Mouse (Mus musculus): ENCODE results near the gene 3110082I17Rik. TPM values are rescaled to one million over a fixed set of nuclear protein-coding genes. Genes with fewer than 3 reads are reported as not detected.

The 3110082I17Rik gene
- polyA plus RNA-seq, 1 experiment = 7.1 TPM

DNA sequence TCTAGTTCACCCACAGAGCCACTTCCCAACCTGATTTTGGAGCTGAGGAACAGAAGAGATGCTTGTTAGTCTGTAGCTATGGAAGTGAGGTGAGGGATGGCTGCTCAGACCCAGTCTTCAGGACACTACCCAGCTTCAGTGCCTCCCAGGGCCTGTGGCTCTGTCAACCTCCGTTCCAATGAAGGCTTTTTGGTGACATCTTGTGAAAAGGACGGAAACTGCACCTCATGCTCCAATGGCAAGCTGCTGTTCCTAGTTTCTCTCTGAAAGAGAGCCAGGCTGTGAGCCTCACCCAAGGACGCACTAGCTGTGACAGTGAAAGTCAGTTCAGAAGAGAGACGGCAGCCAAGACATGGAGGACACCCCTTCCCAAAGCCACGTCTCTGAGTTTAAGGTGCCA, 7.7 kb upstream of the 3110082I17Rik start:
- H3K27ac ChIP-seq (ENCODE audit: insufficient read depth, low read length) = no peak overlapping the region
- WGBS = 16% methylated on average over 5 of the region's 5 CpGs
- DNase-seq = peak; percentile 36 to 60
- H3K27me3 ChIP-seq (ENCODE audit: control insufficient read depth, insufficient read depth, low read length) = no peaks in the 10 kb centered on the region
- H3K4me1 ChIP-seq (ENCODE audit: control insufficient read depth, insufficient read depth, low read length) = no peaks in the 10 kb centered on the region
- TF ChIP-seq CTCF (IDR thresholded peaks at IDR 0.05; ENCODE audit: borderline replicate concordance, insufficient read depth, low read depth, low read length) (peak; percentile 64), POLR2A (IDR thresholded peaks at IDR 0.05; ENCODE audit: borderline replicate concordance, insufficient read depth, low read length) (no peak)
- H3K4me3 ChIP-seq (replicated peaks; ENCODE audit: insufficient read depth, low read depth, low read length) = no peak overlapping the region

DNA sequence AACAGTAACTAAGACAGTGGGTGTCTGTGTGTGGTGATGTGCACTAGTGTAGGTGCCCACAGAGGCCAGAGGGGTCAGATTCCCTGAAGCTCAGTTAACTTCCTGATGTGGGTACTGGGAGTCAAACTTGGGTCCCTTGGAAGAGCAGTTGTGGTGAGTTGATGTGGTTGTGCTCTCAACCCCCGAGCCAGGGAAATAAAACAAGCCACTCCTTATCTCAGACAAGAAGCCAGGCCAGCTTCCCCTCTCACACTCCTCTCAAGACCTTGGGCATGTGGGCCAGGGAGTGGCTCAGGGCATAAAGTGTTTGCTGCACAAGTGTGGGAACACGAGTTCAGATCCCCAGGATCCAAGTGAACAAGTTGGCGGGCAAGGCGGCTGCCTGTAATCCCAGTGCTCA, 6.5 kb upstream of the 3110082I17Rik start:
- Histone ChIP-seq H3K27ac (ENCODE audit: insufficient read depth, low read length) (no peak overlapping the region), H3K4me3 (replicated peaks; ENCODE audit: insufficient read depth, low read depth, low read length) (no peak overlapping the region), H3K4me1 (ENCODE audit: control insufficient read depth, insufficient read depth, low read length) (no peaks in the 10 kb centered on the region), H3K27me3 (ENCODE audit: control insufficient read depth, insufficient read depth, low read length) (no peaks in the 10 kb centered on the region)
- no peak for TF ChIP-seq CTCF (IDR thresholded peaks at IDR 0.05; ENCODE audit: borderline replicate concordance, insufficient read depth, low read depth, low read length)
- no peak for TF ChIP-seq POLR2A (IDR thresholded peaks at IDR 0.05; ENCODE audit: borderline replicate concordance, insufficient read depth, low read length)
- no peak for DNase-seq
- 67% methylated on average over 4 of the region's 4 CpGs for WGBS

DNA sequence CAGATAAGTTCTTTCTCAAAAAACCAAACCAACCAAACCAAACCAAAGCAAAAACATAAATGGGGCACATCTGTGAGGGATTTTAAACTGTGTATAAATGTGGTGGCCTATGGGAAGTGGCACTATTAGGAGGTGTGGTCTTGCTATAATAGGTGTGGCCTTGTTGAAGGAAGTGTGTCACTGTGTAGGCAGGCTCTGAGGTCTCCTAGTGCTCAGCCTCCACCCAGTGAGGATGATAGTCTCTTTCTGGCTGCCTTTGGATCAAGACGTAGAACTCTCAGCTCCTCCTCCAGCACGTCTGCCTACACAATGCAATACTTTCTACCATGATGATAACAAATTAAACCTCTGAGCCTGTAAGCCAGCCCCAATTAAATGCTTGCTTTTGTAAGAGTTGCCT, 6.0 kb upstream of the 3110082I17Rik start:
- WGBS = 86% methylated on average over 2 of the region's 2 CpGs
- TF ChIP-seq CTCF (IDR thresholded peaks at IDR 0.05; ENCODE audit: borderline replicate concordance, insufficient read depth, low read depth, low read length) (no peak), POLR2A (IDR thresholded peaks at IDR 0.05; ENCODE audit: borderline replicate concordance, insufficient read depth, low read length) (no peak)
- DNase-seq = no peak
- no peaks in the 10 kb centered on the region for H3K27me3 ChIP-seq (ENCODE audit: control insufficient read depth, insufficient read depth, low read length)
- H3K4me3 ChIP-seq (replicated peaks; ENCODE audit: insufficient read depth, low read depth, low read length) = no peak overlapping the region
- no peaks in the 10 kb centered on the region for H3K4me1 ChIP-seq (ENCODE audit: control insufficient read depth, insufficient read depth, low read length)
- no peak overlapping the region for H3K27ac ChIP-seq (ENCODE audit: insufficient read depth, low read length)

DNA sequence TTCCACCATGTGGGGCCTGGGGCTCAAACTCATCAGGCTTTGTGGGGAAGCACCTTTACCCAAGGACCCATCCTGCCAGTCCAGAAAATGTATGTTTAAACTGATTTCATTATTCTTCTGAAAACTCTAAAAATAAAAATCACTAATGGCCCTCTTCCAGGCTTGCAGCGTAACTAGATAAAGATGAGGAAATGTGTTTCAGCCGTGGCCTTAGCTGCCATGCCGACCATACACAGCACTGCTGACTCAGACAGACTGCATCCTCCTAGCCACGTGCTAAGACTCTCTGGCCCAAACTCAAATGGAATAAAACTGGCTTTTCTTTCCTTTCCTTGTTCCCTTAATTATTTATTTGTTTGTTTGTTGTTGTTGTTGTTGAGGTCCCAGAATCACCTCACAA, 4.5 kb upstream of the 3110082I17Rik start:
- WGBS = 72% methylated on average over 4 of the region's 4 CpGs
- no peak for DNase-seq
- no peaks in the 10 kb centered on the region for H3K27me3 ChIP-seq (ENCODE audit: control insufficient read depth, insufficient read depth, low read length)

GRCm38 (mm10) chr5:139459938-139460337, 389 bp downstream of the 3110082I17Rik start:
- no peak for DNase-seq
- H3K27ac ChIP-seq (ENCODE audit: insufficient read depth, low read length) = no peak overlapping the region
- WGBS = 6% methylated on average over 10 of the region's 10 CpGs
- no peaks in the 10 kb centered on the region for H3K27me3 ChIP-seq (ENCODE audit: control insufficient read depth, insufficient read depth, low read length)
- no peaks in the 10 kb centered on the region for H3K4me1 ChIP-seq (ENCODE audit: control insufficient read depth, insufficient read depth, low read length)
- no peak for TF ChIP-seq CTCF (IDR thresholded peaks at IDR 0.05; ENCODE audit: borderline replicate concordance, insufficient read depth, low read depth, low read length)
- no peak for TF ChIP-seq POLR2A (IDR thresholded peaks at IDR 0.05; ENCODE audit: borderline replicate concordance, insufficient read depth, low read length)
- H3K4me3 ChIP-seq (replicated peaks; ENCODE audit: insufficient read depth, low read depth, low read length) = peak overlapping the region; percentile 56

More for the DNA sequence above, 4.5 kb upstream of the 3110082I17Rik start:
- no peaks in the 10 kb centered on the region for H3K4me1 ChIP-seq (ENCODE audit: control insufficient read depth, insufficient read depth, low read length)
- no peak overlapping the region for H3K4me3 ChIP-seq (replicated peaks; ENCODE audit: insufficient read depth, low read depth, low read length)
- TF ChIP-seq POLR2A (IDR thresholded peaks at IDR 0.05; ENCODE audit: borderline replicate concordance, insufficient read depth, low read length) = no peak
- no peak for TF ChIP-seq CTCF (IDR thresholded peaks at IDR 0.05; ENCODE audit: borderline replicate concordance, insufficient read depth, low read depth, low read length)
- no peak overlapping the region for H3K27ac ChIP-seq (ENCODE audit: insufficient read depth, low read length)

DNA sequence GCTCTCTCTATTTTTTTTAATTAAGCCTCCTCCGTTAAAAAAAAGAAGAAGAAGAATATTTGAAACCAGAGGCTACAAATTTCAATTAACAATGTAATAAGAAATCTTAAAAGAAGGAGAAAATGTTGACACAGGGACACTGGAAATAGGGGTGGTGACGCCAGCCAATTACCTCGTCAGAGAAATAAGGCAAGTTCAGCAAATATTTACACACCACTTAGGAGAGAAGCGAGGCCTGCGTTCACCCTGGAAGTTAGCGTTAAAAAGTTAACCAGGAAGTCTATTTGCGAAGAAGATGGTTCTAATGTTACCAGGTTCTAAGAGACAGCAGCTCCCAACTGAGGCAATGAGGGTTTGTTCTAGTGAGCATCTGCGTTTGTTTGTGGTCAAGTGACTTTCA, 3.1 kb downstream of the 3110082I17Rik start:
- H3K27ac ChIP-seq (ENCODE audit: insufficient read depth, low read length) = no peak overlapping the region
- H3K4me3 ChIP-seq (replicated peaks; ENCODE audit: insufficient read depth, low read depth, low read length) = no peak overlapping the region
- no peaks in the 10 kb centered on the region for H3K27me3 ChIP-seq (ENCODE audit: control insufficient read depth, insufficient read depth, low read length)
- 90% methylated on average over 8 of the region's 8 CpGs for WGBS
- no peaks in the 10 kb centered on the region for H3K4me1 ChIP-seq (ENCODE audit: control insufficient read depth, insufficient read depth, low read length)
- no peak for TF ChIP-seq CTCF (IDR thresholded peaks at IDR 0.05; ENCODE audit: borderline replicate concordance, insufficient read depth, low read depth, low read length)
- DNase-seq = no peak

DNA sequence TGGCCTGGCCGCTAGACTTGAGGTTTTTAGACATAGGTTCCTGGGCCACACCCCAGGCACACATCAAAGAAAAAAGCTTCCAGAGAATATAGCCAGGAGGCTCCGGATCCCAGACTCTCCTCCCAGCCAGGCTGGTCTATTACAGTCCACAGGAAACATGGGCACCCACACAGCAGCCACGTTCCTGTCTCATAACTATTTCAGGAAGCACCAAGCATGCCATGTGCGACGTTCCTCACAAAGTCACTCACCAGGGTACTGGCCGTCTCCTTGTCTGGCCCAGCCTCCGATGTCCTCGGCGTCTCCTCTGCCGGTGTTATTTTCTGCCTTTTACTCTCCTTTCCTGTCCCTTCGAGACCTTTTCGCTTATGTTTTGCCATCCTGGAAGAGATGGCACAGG, 5.2 kb downstream of the 3110082I17Rik start:
- 92% methylated on average over 12 of the region's 12 CpGs for WGBS
- no peaks in the 10 kb centered on the region for H3K27me3 ChIP-seq (ENCODE audit: control insufficient read depth, insufficient read depth, low read length)
- no peak overlapping the region for H3K27ac ChIP-seq (ENCODE audit: insufficient read depth, low read length)
- no peak for DNase-seq
- no peak for TF ChIP-seq POLR2A (IDR thresholded peaks at IDR 0.05; ENCODE audit: borderline replicate concordance, insufficient read depth, low read length)
- no peak for TF ChIP-seq CTCF (IDR thresholded peaks at IDR 0.05; ENCODE audit: borderline replicate concordance, insufficient read depth, low read depth, low read length)
- no peak overlapping the region for H3K4me3 ChIP-seq (replicated peaks; ENCODE audit: insufficient read depth, low read depth, low read length)
- H3K4me1 ChIP-seq (ENCODE audit: control insufficient read depth, insufficient read depth, low read length) = no peaks in the 10 kb centered on the region

- TF ChIP-seq CTCF (IDR thresholded peaks at IDR 0.05; ENCODE audit: borderline replicate concordance, insufficient read depth, low read depth, low read length) (no peak), POLR2A (IDR thresholded peaks at IDR 0.05; ENCODE audit: borderline replicate concordance, insufficient read depth, low read length) (no peak)
- Histone ChIP-seq H3K27ac (ENCODE audit: insufficient read depth, low read length) (no peak overlapping the region), H3K4me1 (ENCODE audit: control insufficient read depth, insufficient read depth, low read length) (peaks cover 13% of the 10 kb centered on the region), H3K27me3 (ENCODE audit: control insufficient read depth, insufficient read depth, low read length) (no peaks in the 10 kb centered on the region), H3K4me3 (replicated peaks; ENCODE audit: insufficient read depth, low read depth, low read length) (no peak overlapping the region)
- WGBS = 65% methylated on average over 10 of the region's 10 CpGs
- DNase-seq = no peak
These were observed 7.3 kb downstream of the 3110082I17Rik start for GRCm38 (mm10) chr5:139453031-139453430.
